Mouse (Mus musculus): ENCODE results near the gene Gas7.

Gene Gas7

DNA sequence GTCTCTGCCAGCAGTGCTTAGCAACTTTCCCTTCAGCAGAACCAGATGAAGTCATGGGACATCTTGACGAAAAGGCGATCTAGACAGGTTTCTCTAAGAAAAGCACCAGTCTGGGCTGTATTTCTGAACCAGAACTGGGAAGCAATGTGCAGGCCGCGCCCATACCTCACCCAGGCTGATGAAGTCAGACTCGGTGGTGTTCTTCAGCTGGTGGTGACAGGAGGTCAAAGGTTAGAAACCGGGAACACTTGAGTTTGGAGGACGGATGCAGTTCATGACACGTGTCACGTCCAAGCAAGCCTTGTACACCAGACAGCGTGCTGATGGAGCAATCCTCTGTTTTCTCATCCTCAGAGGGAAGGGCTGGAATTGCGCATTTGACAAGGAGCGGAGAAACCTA is 32.9 kb downstream of the Gas7 start:
- no peak for DNase-seq (ENCODE audit: low spot score in 2 of 2)

DNA sequence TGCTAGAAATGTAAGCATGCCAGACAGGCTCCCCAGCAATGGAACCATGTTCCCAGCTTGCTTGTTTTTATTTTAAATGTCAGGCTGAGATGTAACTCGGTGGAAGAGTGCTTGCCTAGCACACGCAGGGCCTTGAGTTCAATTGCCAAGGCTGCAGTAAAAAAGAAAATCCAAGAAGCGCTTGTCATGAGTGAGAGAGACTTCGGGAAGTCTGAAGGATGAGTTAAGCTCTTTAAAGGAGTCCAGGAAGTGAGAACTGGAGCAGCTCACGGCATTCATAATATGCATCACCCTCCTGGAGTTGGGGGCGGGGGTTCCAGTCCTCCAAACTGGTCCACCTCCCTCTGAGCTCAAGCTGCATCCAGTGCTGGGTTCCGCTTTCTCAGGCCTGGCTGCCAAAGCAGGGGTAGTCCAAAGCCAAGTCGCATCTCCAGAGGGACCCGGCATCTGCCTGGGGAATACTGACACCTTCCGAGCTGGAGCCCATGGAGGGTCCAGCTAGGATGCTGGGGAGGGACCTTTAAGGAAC is 34.5 kb downstream of the Gas7 start:
- DNase-seq (ENCODE audit: low spot score in 2 of 2): no peak

DNA sequence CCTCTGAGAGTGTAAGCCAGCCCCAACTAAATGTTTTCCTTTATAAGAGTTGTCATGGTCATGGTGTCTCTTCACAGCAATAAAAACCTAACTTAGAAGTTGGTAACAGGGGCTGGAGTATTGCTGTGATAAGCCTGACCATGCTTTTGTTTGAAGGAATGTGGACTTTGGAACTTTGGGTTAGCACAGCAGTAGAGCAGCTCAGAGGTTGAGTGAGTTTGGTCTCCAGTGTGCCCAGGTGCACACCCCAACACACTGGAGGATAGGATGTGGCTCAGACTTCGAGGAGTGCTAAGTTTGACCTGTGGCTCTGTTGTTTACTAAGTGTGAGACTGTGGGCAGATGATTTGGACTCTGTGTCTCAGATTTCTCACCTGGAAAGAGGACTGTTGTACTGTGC is 41.6 kb downstream of the Gas7 start:
- no peak for DNase-seq (ENCODE audit: low spot score in 2 of 2)

DNA sequence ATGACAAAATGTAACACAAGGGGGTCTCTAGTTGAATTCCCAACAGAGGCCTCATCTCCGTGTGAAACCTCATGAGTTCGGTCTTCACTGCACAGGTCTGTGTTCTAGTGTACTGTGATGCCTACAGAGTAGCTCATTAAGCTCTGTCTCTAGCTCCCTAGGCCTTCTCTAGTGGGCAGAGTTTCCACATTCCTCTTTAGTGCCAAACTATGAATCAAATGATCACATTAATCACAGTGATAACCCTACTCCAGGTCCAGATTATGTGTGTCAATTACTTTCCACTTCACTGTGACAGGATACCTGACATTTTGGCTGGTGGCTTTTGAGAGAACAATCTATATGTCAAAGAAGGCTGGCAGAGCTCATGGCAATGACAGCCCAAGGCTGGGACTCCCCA is 44.9 kb downstream of the Gas7 start:
- DNase-seq (ENCODE audit: low spot score in 2 of 2): no peak

DNA sequence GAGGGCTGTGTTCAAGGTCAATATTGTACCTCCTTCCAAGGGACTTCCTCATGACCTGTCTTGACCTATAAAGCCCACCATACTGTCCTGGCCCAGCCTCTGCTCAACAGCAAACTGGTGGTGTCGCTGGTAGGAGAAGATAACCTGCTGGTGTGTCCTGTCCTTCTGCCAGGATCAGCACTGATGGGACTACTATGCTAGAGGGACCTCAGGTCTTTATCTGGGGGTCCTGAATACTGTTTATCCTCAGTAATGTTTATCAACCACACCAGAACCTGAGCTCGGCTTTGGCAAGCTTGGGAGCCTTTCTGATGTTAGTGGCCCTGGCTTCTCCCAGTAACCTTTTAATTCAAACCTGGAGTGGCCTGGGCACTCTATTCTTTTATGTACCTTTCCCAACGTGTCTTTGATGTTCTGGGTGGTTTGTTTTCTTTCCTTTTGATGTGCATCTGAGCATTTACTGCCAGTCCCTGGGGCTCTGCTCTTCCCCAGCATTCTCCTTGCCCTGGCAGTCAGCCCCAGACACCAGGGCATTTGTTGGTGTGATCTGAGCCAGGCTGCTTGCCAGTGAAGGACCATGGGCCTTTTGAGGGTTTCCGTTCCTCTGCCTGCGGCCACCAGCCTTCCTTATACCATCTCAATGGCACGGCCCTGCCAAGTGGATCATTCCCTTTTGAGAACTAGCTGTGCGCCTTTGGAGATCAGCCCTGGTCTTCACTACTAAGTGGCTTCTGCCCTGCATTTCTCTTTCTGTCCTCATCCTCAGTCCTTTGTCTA is 46.4 kb downstream of the Gas7 start:
- DNase-seq (ENCODE audit: low spot score in 2 of 2): no peak

DNA sequence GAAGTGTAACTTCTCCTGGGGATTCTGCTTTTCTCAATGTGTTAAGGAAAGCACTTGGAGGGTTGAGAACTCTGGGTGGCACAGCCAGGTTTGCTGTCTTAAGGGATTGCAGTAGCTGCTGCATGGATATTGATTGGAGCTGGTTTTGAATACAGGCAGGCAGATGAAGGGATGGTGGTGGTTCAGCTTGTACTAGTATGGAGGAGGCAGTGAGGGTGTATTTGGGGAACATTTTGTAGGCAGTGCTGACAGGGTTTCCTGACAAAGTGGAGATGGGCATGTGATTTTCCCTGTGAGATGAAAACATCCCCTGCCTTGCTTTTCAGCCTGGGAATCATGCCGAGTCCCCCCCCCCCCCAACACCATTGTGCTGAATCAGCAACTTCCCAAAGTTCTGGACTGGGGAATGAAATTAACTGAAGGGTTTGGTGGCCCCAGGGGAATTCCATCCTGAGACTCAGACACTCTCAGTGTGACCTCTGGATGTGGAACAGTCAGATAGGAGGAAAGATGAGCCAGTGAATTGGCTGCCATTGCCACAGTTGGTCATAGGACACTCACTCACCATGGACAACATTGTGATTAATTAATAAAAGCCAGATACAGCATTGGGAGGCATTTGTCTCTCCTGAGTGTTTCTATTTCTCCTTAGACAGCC is 54.1 kb downstream of the Gas7 start:
- no peak for DNase-seq (ENCODE audit: low spot score in 2 of 2)

DNA sequence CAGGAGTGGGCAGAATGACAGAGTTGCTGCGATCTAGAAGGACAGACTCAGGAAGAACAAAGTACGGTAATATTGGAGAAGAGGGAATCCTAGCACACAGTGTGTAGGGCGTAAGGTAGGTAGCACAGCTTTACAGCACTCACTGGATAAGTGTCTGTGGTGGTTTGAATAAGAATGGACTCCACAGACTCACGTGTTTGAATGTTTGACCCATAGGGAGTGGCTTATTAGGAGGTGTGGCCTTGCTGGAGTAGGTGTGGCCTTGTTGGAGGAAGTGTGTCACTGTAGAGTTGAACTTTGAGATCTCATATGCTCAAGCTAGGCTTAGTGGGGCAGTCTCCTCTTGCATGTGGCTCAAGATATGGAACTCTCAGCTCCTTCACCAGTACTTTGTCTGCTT is 55.6 kb downstream of the Gas7 start:
- DNase-seq (ENCODE audit: low spot score in 2 of 2): no peak

DNA sequence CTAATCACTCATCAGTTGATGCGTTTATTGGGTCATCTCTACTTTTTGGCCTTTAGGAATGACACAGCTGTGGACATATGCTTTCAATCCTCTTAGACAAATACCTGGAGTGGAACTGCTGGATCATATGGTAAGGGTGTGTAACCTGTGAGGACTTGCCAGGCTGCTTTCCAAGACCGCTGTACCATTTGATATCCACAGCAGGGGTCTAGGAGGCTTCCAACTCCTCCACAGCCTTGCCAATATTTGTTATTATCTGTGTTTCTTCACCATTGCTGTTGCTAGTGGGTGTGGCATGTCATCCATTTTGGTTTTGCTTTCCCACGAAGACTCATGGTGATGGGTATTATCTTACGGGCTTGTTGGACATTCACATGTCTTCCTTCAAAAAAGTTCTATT is 57.8 kb downstream of the Gas7 start:
- DNase-seq (ENCODE audit: low spot score in 2 of 2): no peak

DNA sequence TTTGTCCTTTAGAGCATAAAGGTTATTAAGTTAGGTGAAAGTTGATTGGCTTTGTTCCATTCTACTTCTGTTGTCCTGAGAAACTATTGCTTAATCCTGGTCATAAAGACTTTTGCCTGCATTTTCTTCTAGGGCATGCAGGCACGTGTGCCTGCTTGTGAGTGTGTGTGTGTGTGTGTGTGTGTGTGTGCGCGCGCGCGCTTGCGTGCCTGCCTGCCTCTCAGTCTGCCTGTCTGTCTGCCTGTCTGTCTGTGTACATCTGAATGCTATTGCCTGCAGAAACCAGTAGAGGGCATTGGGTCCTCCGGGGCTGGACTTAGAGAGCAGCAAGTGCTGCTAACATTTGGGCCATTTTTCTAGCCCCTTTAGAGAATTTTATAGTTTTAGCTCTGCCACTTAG is 59.2 kb downstream of the Gas7 start:
- no peak for DNase-seq (ENCODE audit: low spot score in 2 of 2)

DNA sequence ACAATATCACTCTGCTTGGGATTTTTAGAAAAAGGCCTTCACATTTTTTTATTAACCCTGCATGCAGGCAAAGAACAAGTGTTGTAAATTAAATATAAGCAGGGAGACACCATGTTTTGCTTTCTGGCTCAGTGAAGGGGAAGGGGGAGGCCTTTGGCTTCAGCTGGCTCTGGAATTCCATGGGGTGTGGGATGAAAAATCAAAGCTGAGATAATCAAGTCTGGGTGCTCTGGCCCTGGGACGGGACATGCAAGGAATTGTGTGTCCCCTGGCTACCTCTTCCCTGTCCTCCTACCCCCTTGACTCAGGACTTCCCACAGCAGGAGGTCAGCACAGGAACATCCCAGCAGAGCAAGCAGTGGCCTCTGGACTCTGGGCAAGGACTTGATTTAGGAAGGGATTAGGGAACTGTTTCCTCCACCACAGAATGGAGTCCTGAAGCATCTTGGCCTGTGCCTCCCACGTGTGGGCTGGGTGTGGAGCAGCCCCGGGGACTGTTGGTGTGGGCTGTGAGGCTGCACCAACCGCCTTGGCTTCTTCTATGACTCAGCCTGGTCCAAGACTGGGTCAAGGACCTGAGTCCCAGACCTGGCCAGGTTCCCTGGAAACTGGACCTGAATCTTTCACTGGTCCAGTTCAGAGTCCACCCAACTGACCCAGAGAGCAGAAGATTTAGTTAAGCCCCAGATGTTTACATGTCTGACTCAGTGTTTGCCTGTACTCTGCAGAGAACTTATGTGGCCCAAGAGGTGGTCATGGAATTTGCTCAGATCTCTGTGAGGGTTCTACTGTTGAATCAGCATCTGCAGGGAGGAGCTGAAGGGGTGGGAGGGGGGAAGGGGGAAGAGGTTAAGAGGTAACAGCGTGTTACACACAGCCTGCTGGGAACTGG is 60.0 kb downstream of the Gas7 start:
- DNase-seq (ENCODE audit: low spot score in 2 of 2): no peak

DNA sequence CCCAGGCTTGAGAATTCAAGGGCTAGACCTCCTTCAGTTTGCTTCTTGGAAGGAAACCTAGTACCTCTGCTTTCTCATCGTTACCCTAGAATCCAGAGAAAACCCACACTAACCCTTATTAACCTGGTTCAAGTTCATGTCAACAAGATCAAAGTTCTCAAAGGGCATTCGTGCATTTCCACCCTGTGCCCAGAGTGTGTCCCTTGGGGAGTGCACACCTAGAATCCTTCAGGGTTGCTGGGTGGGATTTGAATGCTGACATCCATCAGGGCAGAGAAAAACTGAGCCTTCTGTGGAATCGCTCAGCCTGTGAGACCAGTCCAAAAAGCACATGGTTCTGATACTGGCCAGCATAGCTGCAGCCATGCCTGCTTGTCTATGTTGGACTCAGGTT is 60.7 kb downstream of the Gas7 start:
- DNase-seq (ENCODE audit: low spot score in 2 of 2): no peak

DNA sequence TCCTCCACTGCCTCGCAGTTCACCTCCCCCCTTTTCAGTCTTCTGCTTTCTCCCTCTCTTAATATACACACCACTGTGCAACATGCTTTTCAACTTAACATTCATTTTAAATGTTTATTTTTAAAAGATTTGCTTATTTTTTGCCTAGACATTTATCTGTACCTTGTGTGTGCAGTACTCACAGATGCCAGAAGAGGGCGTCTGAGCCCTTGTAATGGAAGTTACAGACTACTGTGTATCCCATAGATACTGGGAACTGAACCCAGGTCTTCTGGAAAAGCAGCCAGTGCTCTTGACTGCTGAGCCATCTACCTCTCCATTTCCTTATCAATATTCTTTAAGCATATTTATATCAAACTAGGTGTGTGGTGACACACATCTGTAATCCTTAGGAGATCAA is 62.5 kb downstream of the Gas7 start:
- no peak for DNase-seq (ENCODE audit: low spot score in 2 of 2)

DNA sequence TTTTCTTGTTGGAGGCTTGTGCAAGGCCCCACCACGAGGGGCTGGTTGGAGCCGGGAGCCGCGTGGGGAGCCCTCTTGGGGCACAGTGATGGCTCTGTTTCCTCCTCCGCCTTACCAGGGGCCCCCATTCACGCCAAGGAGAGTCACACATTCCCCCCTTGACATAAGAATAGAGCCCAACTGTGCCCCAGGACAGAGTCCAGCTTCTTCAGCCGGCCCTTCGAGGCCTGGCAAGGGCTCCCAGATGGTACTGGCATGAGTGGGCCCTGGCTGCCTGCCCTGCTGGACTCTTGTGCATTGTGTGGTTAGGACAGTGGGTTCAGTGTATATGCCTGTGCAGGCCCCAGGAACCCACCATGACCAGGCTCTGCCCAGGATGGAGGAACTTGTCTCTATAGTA is 63.7 kb downstream of the Gas7 start:
- DNase-seq (ENCODE audit: low spot score in 2 of 2): no peak

DNA sequence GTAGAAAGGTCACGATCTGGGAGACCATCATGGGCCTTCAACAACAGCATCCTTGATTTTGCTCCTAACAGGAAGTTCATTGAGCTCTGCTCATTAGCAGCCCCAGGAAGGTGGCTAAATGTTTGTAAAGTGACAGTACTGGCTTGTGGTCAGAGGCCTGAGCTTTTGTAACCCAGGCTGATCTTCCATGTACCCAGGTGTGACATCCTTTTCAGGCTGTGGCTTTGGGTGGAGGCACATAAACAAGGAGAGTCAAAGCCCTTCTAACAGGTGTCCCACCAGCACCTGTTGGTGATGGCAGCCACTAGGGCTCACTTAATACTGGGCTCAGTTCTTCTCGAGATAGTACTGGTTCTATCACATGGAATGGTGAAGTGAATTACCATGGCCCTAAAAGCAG is 67.4 kb downstream of the Gas7 start:
- DNase-seq (ENCODE audit: low spot score in 2 of 2): no peak

DNA sequence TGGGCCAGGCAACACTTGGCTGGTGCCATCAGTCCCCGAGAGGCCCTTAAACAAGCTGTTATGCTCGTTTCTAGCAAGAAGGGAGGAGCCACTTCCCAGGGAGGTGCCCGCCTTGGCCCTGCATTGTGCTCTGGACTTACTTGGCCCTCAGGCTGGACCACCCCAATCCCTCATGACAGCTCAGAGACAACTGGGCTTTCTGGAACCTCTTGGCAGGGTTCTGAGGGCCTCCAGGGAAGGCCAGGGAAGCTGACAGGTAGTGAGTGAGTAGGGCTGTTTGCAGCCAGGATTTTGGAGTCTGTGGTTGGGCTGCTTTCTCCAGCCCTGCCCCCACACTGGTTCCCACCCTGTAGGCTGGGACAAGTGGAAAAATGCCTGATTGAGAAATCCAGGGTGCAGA is 68.6 kb downstream of the Gas7 start:
- no peak for DNase-seq (ENCODE audit: low spot score in 2 of 2)

DNA sequence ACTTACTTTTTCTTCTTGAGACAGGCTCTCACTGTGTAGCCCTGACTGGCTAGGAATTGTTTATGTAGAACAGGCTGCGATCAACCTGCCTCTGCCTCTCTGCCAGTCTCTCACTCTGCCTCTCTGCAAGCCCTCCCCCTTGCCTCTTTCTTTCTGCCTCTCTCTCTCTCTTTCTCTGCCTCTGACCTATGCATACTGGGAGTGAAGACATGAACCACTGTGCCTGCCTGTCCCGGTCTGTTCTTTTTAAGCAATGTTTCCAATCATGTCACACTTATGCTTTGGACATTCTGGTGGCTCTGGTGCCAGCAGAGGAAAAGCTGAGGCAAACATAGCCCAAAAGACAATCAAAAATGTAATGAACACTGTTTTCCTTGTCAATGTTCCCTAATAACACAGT is 69.5 kb downstream of the Gas7 start:
- no peak for DNase-seq (ENCODE audit: low spot score in 2 of 2)

DNA sequence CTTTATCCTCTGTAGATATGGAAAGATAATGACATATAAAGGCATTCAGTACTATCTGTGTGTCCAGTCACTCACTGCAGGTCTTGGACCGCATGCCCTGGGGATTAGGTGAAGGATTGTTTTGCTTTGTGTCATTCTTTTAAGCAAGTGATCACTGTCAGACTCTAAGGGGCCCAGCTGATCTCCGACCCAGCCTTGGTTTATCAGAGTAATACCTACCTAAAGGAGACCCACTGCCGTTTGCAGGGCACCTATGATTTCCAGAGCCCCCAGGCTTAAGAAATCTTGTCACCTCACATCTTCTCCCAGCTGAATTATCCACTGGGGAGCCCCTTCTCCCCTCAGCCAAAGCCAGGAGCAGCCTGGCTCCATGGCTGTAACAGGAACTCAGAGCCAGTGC is 70.6 kb downstream of the Gas7 start:
- no peak for DNase-seq (ENCODE audit: low spot score in 2 of 2)

DNA sequence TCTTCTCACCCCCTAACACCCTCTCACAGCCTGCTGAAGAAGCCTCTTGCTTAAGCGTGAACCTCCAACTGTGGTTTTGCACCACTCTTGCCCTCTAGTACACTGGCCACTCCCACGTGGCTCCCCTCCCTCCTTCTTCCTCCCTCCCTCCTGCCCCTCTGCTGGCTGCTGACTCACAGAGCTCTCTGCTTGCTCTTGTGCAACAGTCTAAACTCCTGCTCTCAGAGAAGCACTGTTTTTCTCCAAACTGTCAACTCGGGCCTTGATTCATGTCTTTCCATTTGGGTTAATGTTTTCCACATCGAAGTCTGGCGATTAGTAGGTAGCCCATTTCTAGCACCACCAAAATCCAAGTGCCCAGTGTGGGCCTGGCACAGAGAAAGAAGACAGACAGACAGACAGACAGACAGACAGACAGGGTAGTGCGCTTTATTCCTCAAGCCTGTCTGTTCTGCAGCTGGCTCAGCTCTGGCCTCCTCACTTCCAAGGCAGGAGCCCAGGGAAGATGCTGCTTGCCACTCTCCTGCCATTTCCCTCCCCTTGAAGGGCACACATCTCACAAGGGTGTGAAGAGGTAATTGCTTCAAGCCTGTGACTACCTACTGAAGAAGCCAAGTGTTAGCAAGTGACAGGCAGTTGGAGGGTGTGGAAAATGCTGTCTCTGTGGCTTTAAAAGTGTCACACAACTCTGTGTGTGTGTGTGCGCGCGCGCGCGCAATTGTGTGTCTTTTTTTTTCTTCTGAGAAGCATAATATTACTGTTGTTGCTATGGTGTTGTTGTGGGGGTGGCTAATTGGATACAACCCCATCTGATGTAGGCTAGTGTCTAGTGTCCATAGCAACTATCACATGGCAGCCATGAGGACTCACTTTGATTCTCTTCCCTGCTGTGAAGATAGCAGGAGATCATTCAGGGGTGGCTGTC is 71.6 kb downstream of the Gas7 start:
- no peak for DNase-seq (ENCODE audit: low spot score in 2 of 2)

DNA sequence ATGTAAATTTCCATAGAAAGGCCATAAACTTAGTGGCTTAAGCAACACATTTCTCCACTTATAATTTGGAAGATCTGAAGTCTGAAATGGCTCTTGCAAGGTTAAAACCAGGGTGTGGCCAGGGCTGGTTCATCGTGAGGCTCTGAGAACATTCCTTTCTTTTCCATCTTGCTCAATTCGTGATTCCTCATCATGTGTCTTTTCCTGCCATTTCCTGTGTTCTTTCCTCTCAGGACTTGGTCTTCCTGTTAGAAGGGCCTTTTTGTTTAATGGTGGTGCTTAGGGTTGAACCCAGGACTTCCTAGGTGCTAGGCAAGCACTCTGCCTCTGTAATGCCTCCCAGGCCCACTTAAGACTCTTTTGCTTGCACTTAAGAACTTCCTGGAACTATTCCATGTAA is 76.0 kb downstream of the Gas7 start:
- DNase-seq (ENCODE audit: low spot score in 2 of 2): no peak

DNA sequence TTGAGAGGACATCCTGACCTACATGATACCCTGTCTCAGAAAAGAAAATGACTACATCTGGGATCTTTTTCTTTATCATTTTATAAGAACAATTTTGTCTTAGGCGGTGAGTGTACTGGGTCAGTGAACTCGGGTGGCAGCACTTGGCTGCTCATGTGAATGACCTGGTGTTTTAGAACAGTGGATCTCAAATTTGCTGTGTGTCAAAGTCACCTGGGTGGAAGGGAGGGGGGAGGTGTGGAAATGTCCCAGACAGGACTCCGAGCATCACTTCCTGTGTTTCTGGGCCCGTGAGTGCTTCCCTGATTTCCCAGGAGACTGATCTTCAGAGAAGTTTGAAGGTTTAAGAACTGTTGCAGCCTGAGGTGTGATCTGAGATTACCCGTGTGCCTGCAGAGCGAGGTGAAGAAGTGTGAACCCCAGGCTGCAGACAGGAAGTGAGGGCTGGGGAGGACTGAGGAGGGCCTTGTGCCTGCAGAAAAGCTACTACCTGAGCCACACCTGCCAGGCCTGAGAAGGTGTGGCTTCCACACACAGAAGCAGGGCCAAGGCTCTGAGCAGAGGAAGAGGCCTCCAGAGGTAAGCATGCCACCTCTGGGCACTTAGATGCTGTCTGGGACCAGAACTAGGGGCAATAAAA is 76.8 kb downstream of the Gas7 start:
- DNase-seq (ENCODE audit: low spot score in 2 of 2): no peak

DNA sequence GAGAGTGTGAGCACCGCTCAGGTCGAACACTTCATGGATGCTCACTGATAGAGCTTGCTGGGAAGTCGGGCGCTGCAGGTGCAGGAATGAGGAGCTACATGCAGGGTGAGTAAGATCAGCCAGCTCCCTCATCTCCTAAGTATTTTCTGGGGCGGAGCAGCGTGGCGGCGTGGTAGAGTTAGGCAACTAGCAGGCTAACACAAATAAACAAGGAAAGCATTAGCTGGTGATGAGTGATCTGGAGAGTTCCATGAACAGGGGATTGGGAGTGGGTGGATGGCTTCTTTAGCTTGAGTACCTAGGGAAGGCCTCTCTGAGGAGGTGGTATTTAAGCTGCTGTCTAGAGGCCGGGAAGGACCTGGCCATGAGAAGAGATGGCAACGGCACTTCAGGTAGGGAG is 77.5 kb downstream of the Gas7 start:
- DNase-seq (ENCODE audit: low spot score in 2 of 2): no peak
